ENCODE assay signal across 15 mouse cellular contexts in genomic region chr7:132897258-132897657, GRCm38 (mm10). TPM values are rescaled to one million over a fixed set of nuclear protein-coding genes. Genes with fewer than 3 reads are reported as not detected.
DNase-seq lines count a peak whose midpoint lies in the region; ATAC-seq and TF ChIP-seq lines count a peak whose summit lies in the region.
"Had no signal": no experiment of that assay in that cellular context is flagged by ENCODE, and none has a peak within 500 bp of the region (broad histone marks: within the 10 kb centered on the region; RNA-seq: fewer than 3 reads in every experiment).

No protein-coding gene starts in this region.

- WGBS in liver, postnatal 0 days (ENCODE audit: insufficient replicate concordance): 85% methylated on average over 10 of the region's 10 CpGs

- peak; percentile 81 for DNase-seq in heart, adult 11 months
- no peak for DNase-seq in heart, adult 8-10 months (ENCODE audit: low spot score)
- DNase-seq in liver, postnatal 0 days: no peak
- DNase-seq in liver (no peak), MEL-GATA-1-ER (ENCODE audit: extremely low read depth, low read depth) (peak; percentile 44)
- DNase-seq in thymus, postnatal 25 days: no peak
- no peak for DNase-seq in urinary bladder, postnatal 10 days (ENCODE audit: low spot score)
- DNase-seq: kidney, postnatal 14 days; lung, postnatal 14 days had no signal

- no peaks in the 10 kb centered on the region for H3K27me3 ChIP-seq in liver, postnatal 0 days (ENCODE audit: insufficient read depth, low read length)
- H3K27me3 ChIP-seq: heart, embryonic 15.5 days; limb, embryonic 13.5 days; midbrain, embryonic 15.5 days; neural tube, embryonic 12.5 days had no signal

- H3K4me3 ChIP-seq in liver, postnatal 0 days (ENCODE audit: low read depth, low read length): no peak overlapping the region
- H3K4me3 ChIP-seq: heart, embryonic 15.5 days; limb, embryonic 13.5 days; midbrain, embryonic 15.5 days; neural tube, embryonic 12.5 days had no signal

- no peak overlapping the region for H3K27ac ChIP-seq in liver, postnatal 0 days (ENCODE audit: low read depth)
- H3K27ac ChIP-seq: hindbrain, postnatal 0 days; limb, embryonic 13.5 days; midbrain, embryonic 15.5 days; neural tube, embryonic 12.5 days had no signal

- H3K36me3 ChIP-seq in liver, postnatal 0 days (replicated peaks; ENCODE audit: insufficient read depth, low read length): no peaks in the 10 kb centered on the region
- H3K36me3 ChIP-seq: heart, embryonic 15.5 days; limb, embryonic 13.5 days; midbrain, embryonic 15.5 days; neural tube, embryonic 12.5 days had no signal

- TF ChIP-seq CTCF in liver, postnatal 0 days (IDR thresholded peaks at IDR 0.05; ENCODE audit: low read depth): peak; percentile 32

- no peak for ATAC-seq in liver, postnatal 0 days
- ATAC-seq in megakaryocyte progenitor cell, adult 5-6 weeks (replicated peaks; ENCODE audit: poor library complexity): peak; percentile 62
- ATAC-seq: hindbrain, postnatal 0 days; midbrain, embryonic 15.5 days had no signal

- no peak for TF ChIP-seq EP300 in liver, postnatal 0 days (IDR thresholded peaks at IDR 0.05; ENCODE audit: low read depth)

- H3K9ac ChIP-seq in liver, postnatal 0 days (replicated peaks): no peak overlapping the region
- H3K9ac ChIP-seq: heart, embryonic 15.5 days; limb, embryonic 13.5 days; midbrain, embryonic 15.5 days; neural tube, embryonic 12.5 days had no signal

- H3K4me1 ChIP-seq in liver, postnatal 0 days (ENCODE audit: insufficient read depth): no peaks in the 10 kb centered on the region
- H3K4me1 ChIP-seq: limb, embryonic 13.5 days; midbrain, embryonic 15.5 days; neural tube, embryonic 12.5 days had no signal

- no peaks in the 10 kb centered on the region for H3K9me3 ChIP-seq in liver, postnatal 0 days (ENCODE audit: low read length)
- H3K9me3 ChIP-seq: heart, embryonic 15.5 days; midbrain, embryonic 15.5 days; neural tube, embryonic 12.5 days had no signal

- H3K4me2 ChIP-seq in liver, postnatal 0 days (ENCODE audit: low read depth, low read length): no peak overlapping the region
- H3K4me2 ChIP-seq: heart, embryonic 15.5 days; limb, embryonic 13.5 days; midbrain, embryonic 15.5 days; neural tube, embryonic 12.5 days had no signal

RNA-seq across cellular contexts. Expression of gene Zranb1, which starts 33.7 kb away (rescaled TPM):
- 10 to 100 TPM; 34.2 to 39.8 (median 37.6) TPM for total RNA-seq in heart, adult 8-10 months (2022)
- 10.0 and 11.6 TPM in 2 replicates for polyA plus RNA-seq in liver, postnatal 0 days (2015; fragmentation: Nextera tagmentation; extraction: Ambion mirVana)
- 30.2 and 33.2 TPM in 2 replicates for total RNA-seq in megakaryocyte progenitor cell, adult 5-6 weeks (2015)
- total RNA-seq in megakaryocyte progenitor cell, adult 5-6 weeks (2017): 54.6 and 61.9 TPM in 2 replicates

RNA-seq across cellular contexts. Expression of gene Abraxas2, which starts 38.2 kb away (rescaled TPM):
- total RNA-seq in heart, adult 8-10 months (2022): 10 to 100 TPM; 16.8 to 21.9 (median 20.5) TPM
- polyA plus RNA-seq in liver, postnatal 0 days (2015; fragmentation: Nextera tagmentation; extraction: Ambion mirVana): 13.0 and 15.5 TPM in 2 replicates
- 48.6 and 48.9 TPM in 2 replicates for total RNA-seq in megakaryocyte progenitor cell, adult 5-6 weeks (2015)
- 38.6 and 45.9 TPM in 2 replicates for total RNA-seq in megakaryocyte progenitor cell, adult 5-6 weeks (2017)

RNA-seq across cellular contexts. Expression of gene Eef1akmt2, which starts 44.8 kb away (rescaled TPM):
- total RNA-seq in heart, adult 8-10 months (2022): 10 to 100 TPM in 2 of 4 experiments, 1 to 10 TPM in 2; 6.2 to 10.0 (median 8.4) TPM
- polyA plus RNA-seq in liver, postnatal 0 days (2015; fragmentation: Nextera tagmentation; extraction: Ambion mirVana): 14.1 and 15.0 TPM in 2 replicates
- 27.3 and 38.6 TPM in 2 replicates for total RNA-seq in megakaryocyte progenitor cell, adult 5-6 weeks (2015)
- 48.3 and 48.9 TPM in 2 replicates for total RNA-seq in megakaryocyte progenitor cell, adult 5-6 weeks (2017)

Comparison
In these comparisons a context has a peak if more than half of its experiments do, and no peak if none do; other contexts are left out.
1. DNase-seq: peak in heart, adult 11 months (single experiment) and MEL-GATA-1-ER (single experiment); none in heart, adult 8-10 months (single experiment), liver, postnatal 0 days (single experiment), liver (single experiment), thymus, postnatal 25 days (single experiment) and urinary bladder, postnatal 10 days (single experiment).